Mouse (Mus musculus): ENCODE results near the gene Havcr2. TPM values are rescaled to one million over a fixed set of nuclear protein-coding genes. Genes with fewer than 3 reads are reported as not detected.
"Not testable (repeated sequence)": the region's sequence is repeated elsewhere in the genome, so short reads cannot be mapped to it uniquely, and the experiment has no call there.

Gene Havcr2
- total and polyA plus RNA-seq, 3 experiments, result 0.27 to 0.60 TPM; not detected in 1

- H3K4me2 ChIP-seq (ENCODE audit: insufficient read depth, low read depth, poor library complexity, severe bottlenecking); dilution Hi-C loops (cut with MboI; ENCODE audit: extremely low pct_ligation_motif_present, extremely low pct_unique_long_range_greater_than_20kb, low sequenced_read_pairs); H3K36me3 ChIP-seq (replicated peaks in 1 of 2; ENCODE audit: control insufficient read depth in 1 of 2, insufficient read depth in 1 of 2, low read length in 1 of 2); H3K27me3 ChIP-seq (replicated peaks); H3K4me3 ChIP-seq (replicated peaks in 1 of 3; ENCODE audit: low read depth in 2 of 3, low read length in 2 of 3, poor library complexity in 1 of 3); H3K79me2 ChIP-seq (replicated peaks; ENCODE audit: control insufficient read depth, extremely low read depth, insufficient read depth, poor library complexity, severe bottlenecking); H3K27ac ChIP-seq (ENCODE audit: insufficient read depth, low read depth); H3K9ac ChIP-seq (ENCODE audit: insufficient read depth, low read depth); DNase-seq (ENCODE audit: extremely low read depth); H3K9me3 ChIP-seq (replicated peaks; ENCODE audit: low read length); H3K4me1 ChIP-seq (ENCODE audit: control insufficient read depth in 1 of 2, insufficient read depth in 2 of 2): not testable (repeated sequence)
- in situ Hi-C loops (cut with MboI; ENCODE audit: low pct_ligation_motif_present, low pct_unique_long_range_greater_than_20kb, low sequenced_read_pairs), result loop anchor here (10.0 kb wide), 1 partner anchor 213 kb away; the partner anchor contains the start of gene Havcr1
These were observed 66.6 kb downstream of the Havcr2 start for GRCm38 (mm10) chr11:46521341-46521740.

DNA sequence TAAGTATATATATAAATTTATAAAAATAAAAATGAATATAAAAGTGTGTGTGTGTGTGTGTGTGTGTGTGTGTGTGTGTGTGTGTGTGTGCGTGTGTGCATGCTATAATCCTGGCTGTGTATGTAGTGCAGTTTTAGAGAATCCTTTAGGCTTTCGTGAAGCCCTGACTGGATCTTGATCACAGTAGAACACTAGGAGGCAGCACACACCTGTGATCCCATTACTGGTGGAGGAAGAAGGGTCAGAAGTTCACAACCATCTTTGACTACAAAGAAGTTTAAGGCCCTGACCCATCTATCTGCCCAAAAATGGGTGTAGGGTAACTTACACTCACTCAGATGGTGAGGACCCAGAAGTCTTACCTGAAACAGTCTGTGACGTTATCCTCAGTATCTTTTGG, 68.0 kb downstream of the Havcr2 start:
- dilution Hi-C loops (cut with MboI; ENCODE audit: extremely low pct_ligation_motif_present, extremely low pct_unique_long_range_greater_than_20kb, low sequenced_read_pairs), result no loop called here
- in situ Hi-C loops (cut with MboI; ENCODE audit: low pct_ligation_motif_present, low pct_unique_long_range_greater_than_20kb, low sequenced_read_pairs), result loop anchor here (10.0 kb wide), 1 partner anchor 212 kb away; the partner anchor contains the start of gene Havcr1
- TF ChIP-seq MAX (IDR thresholded peaks at IDR 0.05; ENCODE audit: low read length), result no peak
- no peak for TF ChIP-seq RCOR1 (conservative IDR thresholded peaks at IDR 0.05; ENCODE audit: low read depth, low read length)
- TF ChIP-seq TCF12 (IDR thresholded peaks at IDR 0.05; ENCODE audit: low read depth, low read length), result no peak
- TF ChIP-seq ETS1 (conservative IDR thresholded peaks at IDR 0.05; ENCODE audit: low read depth, low read length), result no peak
- no peak for TF ChIP-seq KAT2A (IDR thresholded peaks at IDR 0.05; ENCODE audit: insufficient replicate concordance, low read length)
- TF ChIP-seq MAFK (IDR thresholded peaks at IDR 0.05; ENCODE audit: insufficient replicate concordance, low read length), result no peak
- TF ChIP-seq JUN (IDR thresholded peaks at IDR 0.05; ENCODE audit: insufficient read depth, low read depth, low read length), result no peak
- no peak for TF ChIP-seq TBP (conservative IDR thresholded peaks at IDR 0.05; ENCODE audit: low read depth, low read length)
- TF ChIP-seq CHD1 (IDR thresholded peaks at IDR 0.05; ENCODE audit: low read depth, low read length), result no peak
- 0 out of 2 replicates have a peak, but pooled peaks have one; percentile 11 for TF ChIP-seq JUND (conservative IDR thresholded peaks at IDR 0.05; ENCODE audit: low read depth, low read length)
- peak; percentile 97 for TF ChIP-seq RAD21 (IDR thresholded peaks at IDR 0.05; ENCODE audit: low read depth, low read length)
- no peak for TF ChIP-seq ZNF384 (IDR thresholded peaks at IDR 0.05; ENCODE audit: low read depth, low read length)
- TF ChIP-seq UBTF (IDR thresholded peaks at IDR 0.05; ENCODE audit: low read depth, low read length), result no peak
- TF ChIP-seq POLR2A (IDR thresholded peaks at IDR 0.05; ENCODE audit: low read depth, low read length), result no peak
- no peak for TF ChIP-seq E2F4 (IDR thresholded peaks at IDR 0.05; ENCODE audit: insufficient replicate concordance, low read depth, low read length)
- TF ChIP-seq USF1 (IDR thresholded peaks at IDR 0.05; ENCODE audit: low read depth, low read length), result no peak
- no peak for TF ChIP-seq HCFC1 (IDR thresholded peaks at IDR 0.05; ENCODE audit: low read depth, low read length)
- no peak for TF ChIP-seq POLR2AphosphoS2 (IDR thresholded peaks at IDR 0.05; ENCODE audit: low read depth, low read length)
- no peak for TF ChIP-seq NRF1 (IDR thresholded peaks at IDR 0.05; ENCODE audit: low read depth, low read length)
- no peak for TF ChIP-seq MEF2A (IDR thresholded peaks at IDR 0.05; ENCODE audit: borderline replicate concordance, low read depth, low read length)
- no peak for TF ChIP-seq EP300 (IDR thresholded peaks at IDR 0.05; ENCODE audit: low read length)
- TF ChIP-seq MAZ (IDR thresholded peaks at IDR 0.05; ENCODE audit: low read depth, low read length), result no peak
- TF ChIP-seq MXI1 (IDR thresholded peaks at IDR 0.05; ENCODE audit: low read depth, low read length), result no peak
- TF ChIP-seq ZC3H11A (IDR thresholded peaks at IDR 0.05; ENCODE audit: low read depth, low read length), result peak; percentile 59
- TF ChIP-seq CTCF (conservative IDR thresholded peaks at IDR 0.05 in 1 of 2, IDR thresholded peaks at IDR 0.05 in 1 of 2; ENCODE audit: low read depth in 2 of 2, low read length in 2 of 2), result peak; percentile 35 to 97; a peak in 3 of 4 replicates
- no peak for TF ChIP-seq MYC (IDR thresholded peaks at IDR 0.05; ENCODE audit: low read depth, low read length)
- TF ChIP-seq IRF4 (IDR thresholded peaks at IDR 0.05; ENCODE audit: low read depth, low read length), result peak; percentile 27; the same call in 1 of the 2 replicates
- no peak; the same call in 1 of the 2 replicates for TF ChIP-seq NELFE (IDR thresholded peaks at IDR 0.05; ENCODE audit: low read depth, low read length)
- TF ChIP-seq BHLHE40 (IDR thresholded peaks at IDR 0.05; ENCODE audit: low read depth, low read length), result no peak
- no peak for TF ChIP-seq PAX5 (IDR thresholded peaks at IDR 0.05; ENCODE audit: low read length)
- peak; percentile 94 for TF ChIP-seq SMC3 (IDR thresholded peaks at IDR 0.05; ENCODE audit: low read depth, low read length)
- no peak for TF ChIP-seq ELF1 (IDR thresholded peaks at IDR 0.05; ENCODE audit: low read depth, low read length)
- no peak for TF ChIP-seq ZKSCAN1 (IDR thresholded peaks at IDR 0.05; ENCODE audit: borderline replicate concordance, low read depth, low read length)
- no peak for TF ChIP-seq USF2 (conservative IDR thresholded peaks at IDR 0.05; ENCODE audit: low read depth, low read length)

More for the DNA sequence above, 68.0 kb downstream of the Havcr2 start:
- no peak overlapping the region for H3K4me3 ChIP-seq (replicated peaks in 1 of 3; ENCODE audit: low read depth in 2 of 3, low read length in 2 of 3, poor library complexity in 1 of 3)
- H3K36me3 ChIP-seq (replicated peaks in 1 of 2; ENCODE audit: control insufficient read depth in 1 of 2, insufficient read depth in 1 of 2, low read length in 1 of 2), result no peaks in the 10 kb centered on the region
- H3K4me2 ChIP-seq (ENCODE audit: insufficient read depth, low read depth, poor library complexity, severe bottlenecking), result no peak overlapping the region
- H3K27me3 ChIP-seq (replicated peaks), result no peaks in the 10 kb centered on the region
- H3K9ac ChIP-seq (ENCODE audit: insufficient read depth, low read depth), result no peak overlapping the region
- DNase-seq (ENCODE audit: extremely low read depth), result peak; percentile 68
- H3K79me2 ChIP-seq (replicated peaks; ENCODE audit: control insufficient read depth, extremely low read depth, insufficient read depth, poor library complexity, severe bottlenecking), result no peaks in the 10 kb centered on the region
- no peaks in the 10 kb centered on the region for H3K9me3 ChIP-seq (replicated peaks; ENCODE audit: low read length)
- no peak overlapping the region for H3K27ac ChIP-seq (ENCODE audit: insufficient read depth, low read depth)
- H3K4me1 ChIP-seq (ENCODE audit: control insufficient read depth in 1 of 2, insufficient read depth in 2 of 2), result peaks cover 0 to 4% of the 10 kb centered on the region in 2 experiments; a peak in 1 of 4 replicates

All from CH12.LX (cell line).